In the genomic region with DNA sequence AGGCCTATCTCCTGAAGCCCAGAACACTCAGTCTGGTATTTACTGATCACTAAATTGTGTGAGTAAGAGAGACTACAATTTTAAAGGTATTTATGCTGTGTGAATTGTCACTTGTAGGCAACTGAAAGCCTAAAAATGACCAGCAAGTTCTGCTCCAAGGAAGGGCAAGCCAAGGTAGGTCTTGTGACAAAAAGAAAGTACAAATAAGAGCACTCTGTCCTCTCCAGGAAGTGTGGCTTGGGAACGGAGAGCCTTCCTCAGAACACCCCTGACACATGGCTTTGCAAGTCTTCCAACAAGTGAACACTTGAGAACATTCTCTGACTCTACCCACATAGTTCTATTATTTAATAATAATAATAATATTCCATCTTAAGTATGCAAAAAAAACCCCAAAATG, we compare ENCODE assay signal across 7 mouse cellular contexts. TPM values are rescaled to one million over a fixed set of nuclear protein-coding genes. Genes with fewer than 3 reads are reported as not detected.
DNase-seq lines count a peak whose midpoint lies in the region; ATAC-seq and TF ChIP-seq lines count a peak whose summit lies in the region.

No protein-coding gene starts in this region.

- no peaks in the 10 kb centered on the region for H3K27me3 ChIP-seq in kidney, postnatal 0 days (ENCODE audit: insufficient read depth, low read length)
- no peaks in the 10 kb centered on the region for H3K27me3 ChIP-seq in forebrain, embryonic 14.5 days (replicated peaks; ENCODE audit: control insufficient read depth, insufficient read depth, low read length)
- H3K27me3 ChIP-seq in intestine, embryonic 16.5 days (replicated peaks; ENCODE audit: control insufficient read depth, insufficient read depth, low read length), result no peaks in the 10 kb centered on the region
- H3K27me3 ChIP-seq in neural tube, embryonic 14.5 days (ENCODE audit: control insufficient read depth, insufficient read depth, low read length), result no peaks in the 10 kb centered on the region

- peaks cover 21% of the 10 kb centered on the region for H3K4me1 ChIP-seq in kidney, postnatal 0 days (replicated peaks; ENCODE audit: insufficient read depth, low read length)
- H3K4me1 ChIP-seq in forebrain, embryonic 14.5 days (ENCODE audit: control insufficient read depth, insufficient read depth, low read length), result peaks cover 30% of the 10 kb centered on the region
- peaks cover 52% of the 10 kb centered on the region for H3K4me1 ChIP-seq in intestine, embryonic 16.5 days (ENCODE audit: control insufficient read depth, insufficient read depth, low read length)
- peaks cover 8% of the 10 kb centered on the region; the same call in 1 of the 2 replicates for H3K4me1 ChIP-seq in neural tube, embryonic 14.5 days (ENCODE audit: control insufficient read depth, insufficient read depth, low read length)

- no peak for DNase-seq in kidney, postnatal 0 days (ENCODE audit: low spot score)
- DNase-seq in kidney, postnatal 14 days, result no peak
- no peak for DNase-seq in forebrain, embryonic 14.5 days (ENCODE audit: low spot score)
- no peak for DNase-seq in MN1 (ENCODE audit: low spot score)
- no peak for DNase-seq in retina, postnatal 1 day

- H3K4me2 ChIP-seq in kidney, postnatal 0 days (ENCODE audit: low read length), result 0 out of 2 replicates have a peak overlapping the region, but pooled peaks have one; percentile 97
- H3K4me2 ChIP-seq in forebrain, embryonic 14.5 days (ENCODE audit: low read length), result peak overlapping the region; percentile 95
- peak overlapping the region; percentile 84 for H3K4me2 ChIP-seq in intestine, embryonic 16.5 days (ENCODE audit: low read depth, low read length)
- peak overlapping the region; percentile 79 for H3K4me2 ChIP-seq in neural tube, embryonic 14.5 days (ENCODE audit: low read depth, low read length)

- no peak for TF ChIP-seq CTCF in kidney, postnatal 0 days (IDR thresholded peaks at IDR 0.05; ENCODE audit: low read depth)

- 57% methylated on average over 1 of the region's 1 CpGs for WGBS in kidney, postnatal 0 days
- WGBS in forebrain, embryonic 14.5 days, result 35% methylated on average over 1 of the region's 1 CpGs
- WGBS in intestine, embryonic 16.5 days, result 30% methylated on average over 1 of the region's 1 CpGs
- WGBS in neural tube, embryonic 14.5 days, result 30% methylated on average over 1 of the region's 1 CpGs

- H3K27ac ChIP-seq in kidney, postnatal 0 days, result no peak overlapping the region
- H3K27ac ChIP-seq in forebrain, embryonic 14.5 days (ENCODE audit: low read depth, low read length), result no peak overlapping the region
- H3K27ac ChIP-seq in intestine, embryonic 16.5 days (ENCODE audit: low read length), result peak overlapping the region; percentile 69
- no peak overlapping the region for H3K27ac ChIP-seq in neural tube, embryonic 14.5 days (ENCODE audit: low read depth, low read length)

- H3K36me3 ChIP-seq in kidney, postnatal 0 days (ENCODE audit: insufficient read depth, low read length), result no peaks in the 10 kb centered on the region
- no peaks in the 10 kb centered on the region for H3K36me3 ChIP-seq in forebrain, embryonic 14.5 days (ENCODE audit: control insufficient read depth, insufficient read depth, low read length)
- H3K36me3 ChIP-seq in intestine, embryonic 16.5 days (ENCODE audit: control insufficient read depth, insufficient read depth, low read length), result no peaks in the 10 kb centered on the region
- no peaks in the 10 kb centered on the region for H3K36me3 ChIP-seq in neural tube, embryonic 14.5 days (ENCODE audit: control insufficient read depth, insufficient read depth, low read length)

- no peaks in the 10 kb centered on the region for H3K9me3 ChIP-seq in kidney, postnatal 0 days (replicated peaks; ENCODE audit: low read length)
- H3K9me3 ChIP-seq in forebrain, embryonic 14.5 days (replicated peaks; ENCODE audit: control insufficient read depth, low read length), result no peaks in the 10 kb centered on the region
- H3K9me3 ChIP-seq in intestine, embryonic 16.5 days (ENCODE audit: control insufficient read depth, low read length), result no peaks in the 10 kb centered on the region
- H3K9me3 ChIP-seq in neural tube, embryonic 14.5 days (ENCODE audit: control insufficient read depth, low read length), result no peaks in the 10 kb centered on the region

- no peak overlapping the region for H3K9ac ChIP-seq in kidney, postnatal 0 days (ENCODE audit: low read depth, low read length)
- peak overlapping the region; percentile 45; the same call in 1 of the 2 replicates for H3K9ac ChIP-seq in forebrain, embryonic 14.5 days (ENCODE audit: low read length)
- H3K9ac ChIP-seq in intestine, embryonic 16.5 days (ENCODE audit: low read depth, low read length), result peak overlapping the region; percentile 43; the same call in 1 of the 2 replicates
- no peak overlapping the region for H3K9ac ChIP-seq in neural tube, embryonic 14.5 days (replicated peaks; ENCODE audit: low read depth, low read length)

- ATAC-seq in kidney, postnatal 0 days (replicated peaks; ENCODE audit: low FRiP score, low read depth), result no peak
- no peak for ATAC-seq in forebrain, embryonic 14.5 days
- ATAC-seq in intestine, embryonic 16.5 days, result no peak
- ATAC-seq in neural tube, embryonic 14.5 days (ENCODE audit: low read depth), result no peak

- H3K4me3 ChIP-seq in kidney, postnatal 0 days (replicated peaks; ENCODE audit: low read depth, low read length), result no peak overlapping the region
- H3K4me3 ChIP-seq in forebrain, embryonic 14.5 days (ENCODE audit: low read depth, low read length), result peak overlapping the region; percentile 93; the same call in 1 of the 2 replicates
- H3K4me3 ChIP-seq in intestine, embryonic 16.5 days (ENCODE audit: low read length), result peak overlapping the region; percentile 98
- H3K4me3 ChIP-seq in neural tube, embryonic 14.5 days (ENCODE audit: low read depth, low read length), result peak overlapping the region; percentile 86

RNA-seq across cellular contexts. Expression of gene Lrig1, which starts 2.5 kb away (rescaled TPM):
- 6.1 and 8.3 TPM in 2 replicates for polyA plus RNA-seq in kidney, postnatal 0 days (2015; fragmentation: Nextera tagmentation; extraction: Ambion mirVana)
- polyA plus RNA-seq in forebrain, embryonic 14.5 days (2014; fragmentation: Nextera tagmentation; extraction: Ambion mirVana), result 8.5 and 9.5 TPM in 2 replicates
- 11.8 and 14.7 TPM in 2 replicates for polyA plus RNA-seq in intestine, embryonic 16.5 days (2015; fragmentation: Nextera tagmentation; extraction: Ambion mirVana)
- 20.6 and 25.2 TPM in 2 replicates for polyA plus RNA-seq in neural tube, embryonic 14.5 days (2014; fragmentation: Nextera tagmentation; extraction: Ambion mirVana)

Comparison
In these comparisons a context has a peak if more than half of its experiments do, and no peak if none do; other contexts are left out.
1. H3K9ac ChIP-seq: peak in forebrain, embryonic 14.5 days (single experiment) and intestine, embryonic 16.5 days (single experiment); none in kidney, postnatal 0 days (single experiment) and neural tube, embryonic 14.5 days (single experiment).
2. Peak in every context shown above with its lines, with median percentiles within 50 percentile points of each other: H3K4me2 ChIP-seq.